Mouse (Mus musculus) hematopoietic stem cell, adult 5-6 weeks (primary cell): ENCODE data around the gene A2ml1. TPM values are rescaled to one million over a fixed set of nuclear protein-coding genes. Genes with fewer than 3 reads are reported as not detected.

Experiments used
- ATAC-seq, 2 experiments: fragments of 125-278 bp in 1 of 2; replicated peaks in 1 of 2; 2 replicates each; pipeline ENCODE4 v1.8.0; 2016 to 2017; ENCODE audit warnings: inconsistent platforms in 2 of 2, mild to moderate bottlenecking in 2 of 2, moderate number of reproducible peaks in 2 of 2, low read depth in 1 of 2, moderate TSS enrichment in 1 of 2; ENCODE audit not compliant: low FRiP score in 2 of 2, poor library complexity in 2 of 2, severe bottlenecking in 2 of 2, insufficient read depth in 1 of 2, low TSS enrichment in 1 of 2
- total RNA-seq: library from RNA; stranded (forward); fragments of 172-1452, 232-1000 nt; gene quantifications from 2 replicates; pipeline ENCODE4 v1.2.3, GENCODE M21; 2017

A2ml1 gene
- total RNA-seq, 1 experiment from 2014 or later: not detected

- peak; percentile 59 to 81 for ATAC-seq
Measured at GRCm38 (mm10) chr6:128584070-128584660, 2.8 kb upstream of the A2ml1 start.

- no peak for ATAC-seq
Measured at GRCm38 (mm10) chr6:128577301-128577700, 4.1 kb downstream of the A2ml1 start.

- ATAC-seq: no peak
Measured at GRCm38 (mm10) chr6:128566589-128566988, 14.8 kb downstream of the A2ml1 start.

- ATAC-seq: 0 out of 4 replicates have a peak, but pooled peaks of 1 of the 2 experiments have one; percentile 49
Measured at GRCm38 (mm10) chr6:128554049-128554448, 27.4 kb downstream of the A2ml1 start.

- no peak for ATAC-seq
Measured at GRCm38 (mm10) chr6:128549463-128550452, 31.6 kb downstream of the A2ml1 start.

- ATAC-seq: no peak
Measured at GRCm38 (mm10) chr6:128548532-128548931, 32.9 kb downstream of the A2ml1 start.

GRCm38 (mm10) chr6:128545402-128545801 lies 36.0 kb downstream of the A2ml1 start:
- ATAC-seq: no peak

GRCm38 (mm10) chr6:128543226-128543625 lies 38.2 kb downstream of the A2ml1 start:
- ATAC-seq: no peak

GRCm38 (mm10) chr6:128535250-128535649 lies 46.2 kb downstream of the A2ml1 start:
- ATAC-seq: no peak

- ATAC-seq: no peak
Measured at GRCm38 (mm10) chr6:128533296-128533695, 48.1 kb downstream of the A2ml1 start.

GRCm38 (mm10) chr6:128532701-128533100 lies 48.7 kb downstream of the A2ml1 start:
- ATAC-seq: no peak

- no peak for ATAC-seq
Measured at GRCm38 (mm10) chr6:128528491-128528890, 52.9 kb downstream of the A2ml1 start.

GRCm38 (mm10) chr6:128527110-128527509 lies 54.3 kb downstream of the A2ml1 start:
- no peak for ATAC-seq

- ATAC-seq: no peak
Measured at GRCm38 (mm10) chr6:128526601-128527000, 54.8 kb downstream of the A2ml1 start, which contains the start of gene Pzp. Gene Pzp, minus strand, starts transcription at chr6:128526720.

- no peak for ATAC-seq
Measured at GRCm38 (mm10) chr6:128525801-128526200, 55.6 kb downstream of the A2ml1 start.

- ATAC-seq: no peak
Measured at GRCm38 (mm10) chr6:128523360-128523759, 58.0 kb downstream of the A2ml1 start.

- no peak for ATAC-seq
Measured at GRCm38 (mm10) chr6:128519159-128519558, 62.2 kb downstream of the A2ml1 start.

GRCm38 (mm10) chr6:128505676-128506236 lies 75.7 kb downstream of the A2ml1 start:
- no peak for ATAC-seq
